Mouse (Mus musculus) inflammation-experienced regulatory T-cells, adult 6 months (primary cell): Measurements from ENCODE around the gene Lif. TPM values are rescaled to one million over a fixed set of nuclear protein-coding genes. Genes with fewer than 3 reads are reported as not detected.

Experiments
- ATAC-seq: one replicate; pipeline ENCODE4 v1.8.0; 2017
- polyA plus RNA-seq, 3 experiments: library from polyadenylated mRNA; unstranded; fragments of 100-300 nt; shearing (Covaris generic); gene quantifications; one replicate each; pipeline ENCODE4 v1.2.1; 2017

Gene Lif
- polyA plus RNA-seq, 3 experiments from 2014 or later: 1.9 to 2.6 (median 2.5) TPM

DNA sequence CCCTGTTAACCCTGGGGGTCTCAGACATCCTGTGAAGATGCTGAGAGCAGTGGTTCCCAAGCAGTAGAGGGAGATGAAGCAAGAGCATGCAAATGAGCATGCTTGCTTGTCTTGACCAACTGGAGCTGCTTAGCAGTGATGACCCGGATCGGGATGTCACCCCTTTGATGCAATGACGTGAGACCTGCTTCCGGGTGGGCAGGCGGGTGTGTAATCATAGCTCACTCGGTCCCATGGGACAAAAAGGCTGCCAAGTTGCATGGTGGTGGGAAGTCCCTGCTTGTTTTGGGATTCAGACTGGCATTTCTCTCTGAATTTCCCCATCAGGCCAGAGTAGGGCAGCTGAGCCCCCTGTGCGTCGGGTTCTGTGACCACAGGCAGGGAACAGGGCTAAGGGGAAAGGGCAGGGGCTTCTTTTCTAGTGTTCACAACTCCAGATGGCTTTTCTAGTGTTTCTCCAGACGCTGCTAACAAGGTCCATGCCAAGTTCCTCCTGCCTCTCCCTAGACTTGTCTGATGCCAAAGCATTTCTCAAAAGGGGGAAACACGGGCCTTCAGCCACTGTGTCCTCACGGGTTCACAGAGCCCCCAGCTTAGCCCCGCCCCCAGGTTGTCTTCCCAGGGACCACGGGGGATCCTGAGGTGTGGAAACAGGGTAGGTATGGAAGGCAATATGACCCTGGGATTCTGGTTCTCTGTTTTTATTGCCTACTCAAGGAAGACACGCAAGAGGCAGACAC lies 42.5 kb downstream of the Lif start:
- no peak for ATAC-seq

DNA sequence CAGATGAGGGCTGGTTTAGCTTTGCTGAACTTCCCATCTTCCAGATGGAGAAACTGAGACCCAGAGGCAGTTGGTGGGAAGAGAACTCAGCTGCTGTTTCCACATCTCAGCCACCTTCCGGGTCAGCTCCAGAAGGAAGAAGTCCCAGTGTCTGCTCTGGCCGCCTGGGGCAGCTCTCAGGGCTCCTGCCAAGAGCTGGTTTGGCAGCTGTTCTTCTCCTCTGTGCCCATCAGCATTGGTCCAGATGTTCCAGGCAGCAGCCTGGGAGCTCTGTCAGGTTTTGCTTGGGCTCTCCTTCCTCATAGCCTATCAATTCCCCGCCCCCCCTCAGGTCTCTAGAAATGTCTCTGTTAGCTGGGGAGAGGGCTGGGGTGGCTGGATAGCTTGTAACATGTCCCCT lies 43.3 kb downstream of the Lif start:
- no peak for ATAC-seq

DNA sequence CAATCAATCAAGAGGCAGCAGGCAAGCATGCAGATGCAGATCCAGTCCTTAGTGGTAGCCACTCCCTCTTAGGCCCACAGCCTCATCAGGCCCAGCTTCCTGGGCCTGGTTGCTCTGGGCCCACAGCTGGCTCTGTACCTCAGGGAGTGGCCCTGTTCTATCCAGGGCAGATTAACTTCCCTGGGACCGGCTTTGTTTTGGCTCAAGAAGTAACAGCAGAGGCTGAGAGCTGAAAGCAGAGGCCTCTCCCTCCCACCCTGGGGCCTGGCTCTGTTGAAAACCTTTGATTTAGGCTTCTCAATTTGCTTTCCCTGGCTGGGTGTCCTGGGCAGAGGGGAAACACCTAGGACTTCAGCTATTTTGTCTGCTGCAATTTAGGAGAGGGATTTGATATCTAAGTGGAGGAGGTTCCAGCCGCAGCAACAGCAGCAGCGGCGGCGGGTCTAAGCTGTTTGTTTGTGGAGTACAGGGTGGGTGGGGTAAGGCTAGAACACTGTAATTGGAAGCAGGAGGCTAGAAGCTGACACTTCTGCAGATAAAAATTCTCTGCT lies 45.1 kb downstream of the Lif start:
- no peak for ATAC-seq

DNA sequence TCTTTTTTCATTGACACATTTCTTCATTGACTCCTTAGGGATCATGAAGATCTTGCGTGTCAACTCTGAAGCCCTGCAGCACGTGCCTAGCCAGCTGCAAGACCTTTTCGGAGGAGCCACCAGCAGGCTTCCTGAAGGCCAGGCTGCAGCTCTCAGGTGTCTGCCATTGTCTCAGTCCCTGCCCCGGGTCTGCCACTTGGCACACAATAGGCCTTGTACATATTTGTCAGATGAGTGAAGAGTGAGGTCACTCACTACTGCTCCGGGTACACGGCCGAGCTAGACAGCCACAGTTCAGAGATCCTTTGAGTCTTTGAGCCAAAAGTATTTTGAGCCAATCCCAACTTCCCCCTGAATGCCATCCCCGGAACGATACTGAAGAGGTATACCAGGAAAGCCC lies 45.7 kb downstream of the Lif start:
- no peak for ATAC-seq

DNA sequence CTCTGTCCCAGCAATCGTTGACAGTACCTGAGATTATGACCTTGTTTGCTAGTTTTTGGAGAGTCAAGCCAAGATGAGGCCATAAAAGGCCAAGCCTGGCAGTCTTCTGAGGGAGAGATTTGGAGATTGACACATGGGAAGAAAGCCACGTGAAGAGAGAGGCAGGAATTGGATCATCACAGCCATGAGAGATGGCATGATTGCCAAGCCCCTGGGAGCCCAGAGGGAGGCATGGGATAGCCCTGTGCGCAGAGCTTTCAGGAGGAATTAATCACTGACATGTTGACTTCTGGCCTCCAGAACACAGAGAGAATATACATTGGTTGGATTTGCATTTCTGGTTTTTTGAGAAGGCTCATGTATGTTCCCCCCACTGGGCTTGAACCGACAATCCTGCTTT lies 46.8 kb downstream of the Lif start:
- no peak for ATAC-seq

DNA sequence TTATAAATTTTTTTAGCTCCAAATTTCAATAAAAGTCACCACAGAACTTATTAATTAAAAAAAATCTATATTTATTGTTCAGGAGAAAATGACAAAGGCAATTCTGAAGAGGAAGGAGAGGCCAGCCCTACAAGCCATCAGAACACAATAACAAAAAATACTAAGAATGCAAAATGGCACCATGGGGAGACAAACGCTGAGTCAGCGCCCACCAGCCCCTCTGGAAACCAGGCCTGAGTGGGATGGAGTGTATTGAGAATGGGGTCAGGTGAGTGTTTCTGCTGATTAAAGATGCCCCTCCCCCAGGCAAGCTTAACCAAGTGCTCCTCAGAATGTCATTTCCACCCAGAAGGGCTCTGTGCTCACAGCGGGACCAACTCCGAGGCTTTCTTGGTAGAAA lies 47.7 kb downstream of the Lif start:
- no peak for ATAC-seq

DNA sequence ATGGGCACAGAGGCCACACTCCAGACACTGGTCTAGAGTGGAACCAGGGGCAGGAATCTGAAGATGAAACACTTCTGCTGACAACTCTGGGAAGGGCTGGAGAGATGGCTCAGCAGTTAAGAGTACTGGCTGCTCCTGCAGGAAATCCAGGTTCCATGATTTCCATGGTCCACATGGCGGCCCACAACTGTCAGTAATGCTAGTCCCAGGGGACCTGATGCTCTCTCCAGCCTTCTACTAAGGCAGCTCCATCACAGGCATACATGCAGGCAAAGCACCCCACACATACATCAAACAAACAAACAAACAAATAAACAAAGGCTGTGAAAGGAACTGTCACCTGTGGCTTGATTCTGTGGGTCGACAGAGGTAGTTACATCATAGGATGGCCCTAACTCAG lies 48.7 kb downstream of the Lif start:
- ATAC-seq: no peak

DNA sequence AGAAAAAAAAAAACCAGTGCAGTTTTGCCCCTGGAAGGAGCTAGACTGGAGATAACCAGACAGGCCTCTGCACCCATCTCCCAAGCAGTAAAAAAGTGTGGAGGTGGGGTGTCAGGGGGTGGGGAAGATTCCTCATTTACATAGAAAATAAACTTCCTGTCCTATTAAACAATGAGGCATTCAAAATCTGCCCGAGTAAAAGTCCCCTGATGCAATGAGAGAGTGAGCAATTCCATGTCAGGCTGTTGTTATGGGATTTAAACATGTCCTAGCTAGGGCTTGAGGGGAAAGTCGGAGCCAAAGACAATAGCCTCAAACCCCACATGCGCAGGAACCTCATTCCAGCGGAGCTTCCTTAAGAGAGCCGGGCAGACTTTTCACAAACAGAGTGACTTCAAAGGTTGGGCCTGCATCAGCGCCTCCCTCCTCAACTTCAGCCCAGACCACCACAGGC lies 50.7 kb downstream of the Lif start:
- ATAC-seq: peak; percentile 65

DNA sequence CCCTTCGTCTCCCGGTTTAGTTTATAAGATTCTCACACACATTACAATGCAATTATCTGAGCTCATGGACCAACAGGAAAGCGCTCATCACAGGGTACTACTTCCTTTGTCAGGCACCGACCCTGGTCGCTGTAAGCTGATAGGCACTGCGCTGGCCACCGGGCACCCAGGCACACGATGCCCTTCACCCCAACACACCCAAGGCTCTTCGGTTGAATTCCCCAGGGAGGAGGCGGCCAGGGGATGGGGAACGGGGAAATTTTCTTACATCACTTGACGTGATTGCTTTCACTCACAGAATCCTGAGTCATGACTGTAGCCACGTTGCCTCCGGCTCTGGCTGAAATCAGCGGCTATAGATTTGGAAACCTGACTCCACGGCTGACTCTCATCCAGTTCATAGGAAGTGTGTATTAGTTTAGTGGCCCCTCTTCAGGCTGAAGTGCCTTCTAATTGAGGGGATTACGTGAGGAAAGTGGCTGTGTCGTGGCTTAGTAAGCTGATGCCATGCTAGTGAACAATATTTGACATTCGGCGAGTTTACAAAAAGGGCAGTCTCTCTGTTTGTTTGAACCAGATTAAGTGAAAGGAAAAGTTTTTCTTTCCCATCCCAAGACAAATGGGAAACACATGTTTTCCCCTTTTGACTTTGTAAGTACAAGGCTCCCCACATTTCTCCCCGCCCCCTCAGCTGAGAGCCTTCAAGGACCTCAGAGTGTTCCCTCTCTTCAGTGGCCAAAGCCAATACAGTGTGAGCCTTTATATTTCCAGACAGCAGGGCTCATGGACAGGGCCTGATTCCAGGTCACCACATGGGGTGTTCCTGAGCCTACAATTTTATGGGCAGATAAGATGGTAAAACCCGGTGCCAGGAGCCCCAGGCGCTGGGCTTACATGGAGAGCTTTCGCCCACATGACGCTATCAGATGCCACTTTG lies 51.4 kb downstream of the Lif start:
- no peak for ATAC-seq

DNA sequence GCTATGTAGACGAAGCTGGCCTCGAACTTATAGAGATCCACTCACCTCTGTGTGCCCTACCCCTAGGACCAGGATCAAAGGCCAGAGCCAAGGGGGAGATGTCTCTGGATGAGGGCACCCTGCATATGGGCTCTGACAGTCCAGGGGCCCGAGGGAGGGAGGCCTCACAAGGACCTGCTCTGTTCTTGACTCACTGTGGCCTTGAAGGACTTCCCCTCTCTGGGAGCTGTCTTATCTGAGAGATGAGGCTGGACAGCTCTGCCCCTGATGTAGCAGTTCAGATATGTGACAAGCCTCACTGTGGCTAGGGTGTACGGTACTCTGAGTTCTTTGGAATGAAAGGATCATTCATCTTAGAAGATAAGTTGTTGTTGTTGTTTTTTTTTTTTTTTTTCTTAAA lies 52.3 kb downstream of the Lif start:
- ATAC-seq: no peak

DNA sequence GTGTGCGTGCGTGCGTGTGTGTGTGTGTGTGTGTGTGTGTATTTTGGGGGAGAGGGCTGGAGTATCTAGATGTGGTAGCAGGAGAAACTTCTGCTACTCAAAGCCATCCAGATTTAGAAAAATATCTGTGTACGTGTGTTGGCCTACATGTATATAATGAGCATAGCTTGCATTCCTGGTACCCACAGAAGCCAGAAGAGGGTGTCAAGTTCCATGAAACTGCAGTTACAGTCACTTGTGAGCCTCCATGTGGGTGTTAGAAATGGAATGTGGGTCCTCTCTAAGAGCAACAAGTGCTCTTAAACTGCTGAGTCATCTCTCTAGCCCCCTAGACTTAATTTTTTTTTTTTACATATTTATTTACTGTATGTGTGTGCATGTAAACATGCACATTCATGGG lies 53.0 kb downstream of the Lif start:
- ATAC-seq: no peak

DNA sequence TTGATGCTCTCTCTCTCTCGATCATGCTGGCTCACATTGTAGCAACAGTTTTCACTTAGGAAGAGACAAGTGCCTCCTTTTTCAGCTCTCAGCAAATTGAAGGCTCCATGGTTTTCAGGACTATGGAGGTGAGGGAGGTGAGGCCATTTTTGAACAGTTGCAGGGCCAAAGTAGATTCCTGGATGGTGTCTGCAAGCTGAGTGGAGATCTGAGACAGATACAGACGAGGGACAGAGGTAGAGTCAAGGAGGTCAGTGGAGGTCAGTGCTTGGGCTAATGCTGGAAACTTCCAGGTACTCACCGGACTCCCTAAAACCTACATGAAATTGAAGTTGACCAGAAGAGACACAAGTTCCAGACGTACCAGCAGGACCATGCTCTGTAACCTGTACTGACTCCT lies 54.8 kb downstream of the Lif start:
- ATAC-seq: no peak

DNA sequence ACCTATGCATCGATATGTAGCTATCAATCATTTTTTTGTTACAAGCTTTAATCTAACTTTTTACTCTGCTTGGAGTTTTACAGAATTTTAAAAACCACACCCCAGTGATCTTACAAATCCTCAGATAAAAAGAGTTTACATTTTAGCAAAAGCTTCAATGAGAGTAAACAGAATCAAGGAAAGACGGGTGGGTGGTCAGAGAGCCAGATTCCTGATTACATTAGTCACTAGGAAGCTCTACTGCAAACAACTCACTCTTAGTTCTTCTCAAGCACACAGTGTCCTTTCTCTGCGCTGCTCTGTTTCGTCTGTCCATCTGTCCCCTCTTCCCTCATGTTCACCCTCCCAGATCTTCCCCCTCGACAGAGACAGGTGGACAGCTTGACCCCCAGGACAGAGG lies 59.9 kb downstream of the Lif start:
- no peak for ATAC-seq

DNA sequence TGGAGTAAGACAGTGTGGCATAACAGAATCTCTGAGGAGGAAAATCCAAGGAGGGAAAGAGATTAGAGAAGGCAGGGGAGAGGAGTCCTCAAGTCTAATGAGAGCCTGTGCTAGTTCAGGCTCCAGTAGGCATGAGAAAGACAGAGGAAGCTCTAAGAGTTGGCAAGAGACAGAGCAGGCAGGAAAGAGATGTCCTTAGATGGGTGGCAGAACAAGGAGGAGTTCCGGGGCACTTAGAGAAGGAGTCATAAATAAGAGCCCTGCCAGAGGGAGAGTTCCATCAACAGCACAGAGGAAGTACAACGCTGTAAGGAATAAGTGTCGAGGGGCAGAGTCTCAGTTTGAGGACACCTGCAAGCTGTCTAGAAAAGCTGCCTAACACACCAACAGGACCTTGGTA lies 60.7 kb downstream of the Lif start:
- peak; percentile 72 for ATAC-seq

DNA sequence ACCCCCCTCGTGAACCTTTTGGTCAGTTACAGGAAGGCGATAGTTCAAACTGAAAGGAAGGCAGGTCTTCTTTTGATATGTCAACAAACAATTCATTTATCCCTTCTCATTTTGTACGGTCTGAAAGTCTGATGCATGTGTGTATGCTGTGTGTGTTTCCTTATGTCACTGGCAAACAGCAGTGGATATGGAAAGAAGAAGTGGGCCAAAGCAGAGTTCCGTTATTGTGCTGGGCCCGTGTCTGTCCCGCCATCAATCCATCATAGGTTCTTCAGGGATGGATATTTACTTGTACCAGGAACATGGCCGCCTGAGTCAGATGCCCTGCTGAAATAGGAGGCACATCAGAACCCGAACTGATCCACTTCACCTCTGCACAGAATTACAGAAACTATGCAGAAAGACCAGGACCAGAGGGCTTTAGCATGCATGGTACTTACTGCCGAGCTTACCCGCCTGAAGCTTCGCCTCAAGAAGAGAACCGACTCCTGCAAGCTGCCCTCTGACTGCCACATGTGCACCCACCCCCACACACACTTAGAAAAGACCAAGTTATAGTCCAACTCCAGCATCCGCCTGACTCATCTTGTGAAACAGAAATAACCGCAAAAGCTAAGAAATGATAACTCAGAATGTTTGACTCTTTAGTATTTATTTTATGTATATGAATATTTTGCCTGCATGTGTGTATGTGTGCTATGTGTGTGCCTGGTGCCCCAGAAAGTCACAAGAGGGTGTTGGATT lies 62.0 kb downstream of the Lif start:
- ATAC-seq: peak; percentile 86

DNA sequence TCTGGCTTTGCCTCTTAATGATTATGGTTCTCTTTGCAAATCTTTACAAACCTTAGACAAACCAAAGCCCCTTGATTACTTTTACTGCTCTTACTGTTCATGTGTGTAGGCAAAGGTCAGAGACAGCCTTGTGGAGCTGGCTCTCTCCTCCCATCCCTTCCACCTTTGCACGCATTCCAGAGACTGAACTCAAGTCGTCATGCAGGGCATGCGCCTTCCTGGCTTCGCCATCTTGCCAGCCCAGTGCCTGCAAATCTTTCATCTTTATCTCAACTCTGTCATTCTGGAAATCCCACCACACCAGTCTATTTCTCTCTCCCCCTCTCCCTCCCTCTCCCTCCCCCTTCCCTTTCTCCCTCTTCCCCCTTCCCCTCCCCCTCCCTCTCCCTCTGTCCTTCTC lies 63.5 kb downstream of the Lif start:
- no peak for ATAC-seq

Other genes with a start within 250 kb of the Lif start
- not detected for gene Sec14l4, start 226.1 kb upstream of the Lif start, polyA plus RNA-seq
- gene Sec14l3, start 192.7 kb upstream of the Lif start, polyA plus RNA-seq: not detected
- gene Mtfp1, start 162.1 kb upstream of the Lif start, polyA plus RNA-seq: 1 to 10 TPM; 1.1 to 3.8 (median 3.2) TPM
- 1 to 10 TPM in 2 of 3 experiments, under 1 TPM in 1; 0.79 to 2.7 (median 1.3) TPM for gene Sec14l2, start 134.1 kb upstream of the Lif start, polyA plus RNA-seq
- gene Rnf215, start 122.4 kb upstream of the Lif start, polyA plus RNA-seq: 10 to 100 TPM in 1 of 3 experiments, 1 to 10 TPM in 2; 7.5 to 10.4 (median 8.4) TPM
- 1 to 10 TPM; 1.5 to 2.9 (median 2.9) TPM for gene Ccdc157, start 97.3 kb upstream of the Lif start, polyA plus RNA-seq
- 10 to 100 TPM; 54.2 to 71.2 (median 66.6) TPM for gene Sf3a1, start 97.2 kb upstream of the Lif start, polyA plus RNA-seq
- 10 to 100 TPM; 14.3 to 20.5 (median 19.0) TPM for gene Tbc1d10a, start 70.8 kb upstream of the Lif start, polyA plus RNA-seq
- 10 to 100 TPM; 25.7 to 42.0 (median 37.8) TPM for gene Castor1, start 39.3 kb upstream of the Lif start, polyA plus RNA-seq
- 10 to 100 TPM; 11.2 to 23.6 (median 16.6) TPM for gene Osm, start 21.1 kb upstream of the Lif start, polyA plus RNA-seq
- gene Hormad2, start 183.5 kb downstream of the Lif start, polyA plus RNA-seq: 1 to 10 TPM in 1 of 3 experiments, under 1 TPM in 2; 0.47 to 2.1 (median 0.60) TPM